Mouse (Mus musculus) limb, embryonic 13.5 days (tissue): ENCODE data around the gene Cep97. TPM values are rescaled to one million over a fixed set of nuclear protein-coding genes. Genes with fewer than 3 reads are reported as not detected.
"Not testable (repeated sequence)": the region's sequence is repeated elsewhere in the genome, so short reads cannot be mapped to it uniquely, and the experiment has no call there.

Experiments
- ATAC-seq: fragments of 200-750 bp; cut with Nextera tagmentation; 2 replicates; pipeline ENCODE4 v1.8.0; 2017; ENCODE audit warnings: low read depth, moderate number of reproducible peaks, moderate TSS enrichment; ENCODE audit not compliant: low FRiP score
- H3K27ac ChIP-seq: fragments of 300-500 bp; sonication (generic); 2 replicates; pipeline ENCODE4 v1.5.1; 2015; ENCODE audit warnings: inconsistent platforms, mild to moderate bottlenecking, moderate library complexity
- H3K27me3 ChIP-seq: fragments of 300-500 bp; sonication (generic); 2 replicates; pipeline ENCODE4 v1.6.1; 2015; ENCODE audit warnings: mild to moderate bottlenecking, inconsistent platforms
- H3K36me3 ChIP-seq: fragments of 300-500 bp; sonication (generic); 2 replicates; pipeline ENCODE4 v1.6.1; 2015; ENCODE audit warnings: inconsistent platforms, mild to moderate bottlenecking, moderate library complexity
- H3K4me1 ChIP-seq: fragments of 300-500 bp; sonication (generic); 2 replicates; pipeline ENCODE4 v1.6.1; 2015; ENCODE audit warnings: inconsistent platforms
- H3K4me2 ChIP-seq: fragments of 300-500 bp; sonication (generic); replicated peaks from 2 replicates; pipeline ENCODE4 v1.6.1; 2015; ENCODE audit warnings: inconsistent platforms, mild to moderate bottlenecking, moderate library complexity
- H3K4me3 ChIP-seq: fragments of 300-500 bp; sonication (generic); 2 replicates; pipeline ENCODE4 v1.5.1; 2015; ENCODE audit warnings: moderate library complexity, mild to moderate bottlenecking, inconsistent platforms
- H3K9ac ChIP-seq: fragments of 300-500 bp; sonication (generic); 2 replicates; pipeline ENCODE4 v1.6.1; 2015; ENCODE audit warnings: mild to moderate bottlenecking, inconsistent platforms
- H3K9me3 ChIP-seq: fragments of 300-500 bp; sonication (generic); 2 replicates; pipeline ENCODE4 v1.6.1; 2016; ENCODE audit warnings: inconsistent platforms
- WGBS: fragments of 180-500 bp; shearing (Covaris S2); methylation state at CpG from one replicate; pipeline ENCODE4 v1.1.7; 2015; 5-methylcytosine and 5-hydroxymethylcytosine counted together
- polyA plus RNA-seq: library from polyadenylated mRNA; unstranded; fragments of >200 nt; fragmentation: Nextera tagmentation; extraction: Ambion mirVana; gene quantifications from 2 replicates; pipeline ENCODE4 v1.2.1, GENCODE M21; 2015

Gene Cep97
- polyA plus RNA-seq, 1 experiment from 2014 or later, result 10.9 TPM

GRCm38 (mm10) chr16:55863832-55864231 lies 70.8 kb downstream of the Cep97 start:
- Histone ChIP-seq H3K36me3 (peaks cover 15% of the 10 kb centered on the region; the same call in 1 of the 2 replicates), H3K27me3 (no peaks in the 10 kb centered on the region), H3K4me2 (no peak overlapping the region), H3K4me3 (no peak overlapping the region), H3K9ac (no peak overlapping the region), H3K27ac (no peak overlapping the region), H3K9me3 (no peaks in the 10 kb centered on the region), H3K4me1 (no peaks in the 10 kb centered on the region)
- ATAC-seq, result no peak
- WGBS, result 63% methylated on average over 4 of the region's 4 CpGs

- H3K9ac ChIP-seq, result no peak overlapping the region
- 28% methylated on average over 7 of the region's 7 CpGs for WGBS
These were observed 71.4 kb downstream of the Cep97 start for GRCm38 (mm10) chr16:55863149-55863815.

GRCm38 (mm10) chr16:55861104-55861503 lies 73.6 kb downstream of the Cep97 start:
- Histone ChIP-seq H3K9ac (no peak overlapping the region), H3K4me1 (no peaks in the 10 kb centered on the region), H3K9me3 (no peaks in the 10 kb centered on the region), H3K4me3 (no peak overlapping the region), H3K4me2 (no peak overlapping the region), H3K27ac (no peak overlapping the region), H3K36me3 (peaks cover 12% of the 10 kb centered on the region; the same call in 1 of the 2 replicates), H3K27me3 (no peaks in the 10 kb centered on the region)
- 87% methylated on average over 3 of the region's 3 CpGs for WGBS
- no peak for ATAC-seq

More at GRCm38 (mm10) chr16:55863149-55863815, 71.4 kb downstream of the Cep97 start:
- no peaks in the 10 kb centered on the region for H3K27me3 ChIP-seq
- no peak overlapping the region for H3K4me2 ChIP-seq
- no peak overlapping the region for H3K4me3 ChIP-seq
- no peak overlapping the region for H3K27ac ChIP-seq
- ATAC-seq, result peak; percentile 59; the same call in 1 of the 2 replicates
- H3K9me3 ChIP-seq, result no peaks in the 10 kb centered on the region
- peaks cover 15% of the 10 kb centered on the region; the same call in 1 of the 2 replicates for H3K36me3 ChIP-seq
- H3K4me1 ChIP-seq, result no peaks in the 10 kb centered on the region

GRCm38 (mm10) chr16:55859421-55859820 lies 75.2 kb downstream of the Cep97 start:
- WGBS, result 93% methylated on average over 4 of the region's 4 CpGs

GRCm38 (mm10) chr16:55858465-55858864 lies 76.2 kb downstream of the Cep97 start:
- no peak overlapping the region for H3K27ac ChIP-seq
- WGBS, result 61% methylated on average over 6 of the region's 6 CpGs
- no peaks in the 10 kb centered on the region for H3K4me1 ChIP-seq
- ATAC-seq, result no peak
- H3K9me3 ChIP-seq, result no peaks in the 10 kb centered on the region
- no peak overlapping the region for H3K9ac ChIP-seq
- peaks cover 7% of the 10 kb centered on the region; the same call in 1 of the 2 replicates for H3K36me3 ChIP-seq
- no peak overlapping the region for H3K4me3 ChIP-seq
- H3K4me2 ChIP-seq, result no peak overlapping the region
- no peaks in the 10 kb centered on the region for H3K27me3 ChIP-seq

More at GRCm38 (mm10) chr16:55859421-55859820, 75.2 kb downstream of the Cep97 start:
- not testable (repeated sequence) for H3K9me3 ChIP-seq, H3K4me1 ChIP-seq, H3K4me3 ChIP-seq, H3K27ac ChIP-seq, H3K9ac ChIP-seq, ATAC-seq, H3K4me2 ChIP-seq, H3K36me3 ChIP-seq, H3K27me3 ChIP-seq

GRCm38 (mm10) chr16:55852943-55853727 lies 81.5 kb downstream of the Cep97 start:
- no peak overlapping the region for H3K27ac ChIP-seq
- no peaks in the 10 kb centered on the region for H3K36me3 ChIP-seq
- H3K9ac ChIP-seq, result no peak overlapping the region
- ATAC-seq, result peak; percentile 67; the same call in 1 of the 2 replicates
- no peak overlapping the region for H3K4me3 ChIP-seq
- no peaks in the 10 kb centered on the region for H3K9me3 ChIP-seq
- H3K4me2 ChIP-seq, result no peak overlapping the region
- H3K27me3 ChIP-seq, result no peaks in the 10 kb centered on the region
- no peaks in the 10 kb centered on the region for H3K4me1 ChIP-seq
- WGBS, result 58% methylated on average over 19 of the region's 19 CpGs

GRCm38 (mm10) chr16:55852515-55852914 lies 82.1 kb downstream of the Cep97 start:
- Histone ChIP-seq H3K36me3 (no peaks in the 10 kb centered on the region), H3K4me1 (no peaks in the 10 kb centered on the region), H3K4me2 (no peak overlapping the region), H3K27ac (no peak overlapping the region), H3K27me3 (no peaks in the 10 kb centered on the region), H3K4me3 (no peak overlapping the region), H3K9me3 (no peaks in the 10 kb centered on the region), H3K9ac (no peak overlapping the region)
- 29% methylated on average over 4 of the region's 4 CpGs for WGBS
- ATAC-seq, result no peak; the same call in 1 of the 2 replicates

- WGBS, result 77% methylated on average over 3 of the region's 3 CpGs
These were observed 84.2 kb downstream of the Cep97 start for GRCm38 (mm10) chr16:55850485-55850884.

More at GRCm38 (mm10) chr16:55850485-55850884, 84.2 kb downstream of the Cep97 start:
- H3K4me1 ChIP-seq, result no peaks in the 10 kb centered on the region
- H3K4me3 ChIP-seq, result no peak overlapping the region
- H3K9ac ChIP-seq, result no peak overlapping the region
- peaks cover 4% of the 10 kb centered on the region; the same call in 1 of the 2 replicates for H3K36me3 ChIP-seq
- no peaks in the 10 kb centered on the region for H3K27me3 ChIP-seq
- ATAC-seq, result no peak
- no peak overlapping the region for H3K27ac ChIP-seq
- H3K9me3 ChIP-seq, result no peaks in the 10 kb centered on the region
- H3K4me2 ChIP-seq, result no peak overlapping the region

Other genes starting within 250 kb of the Cep97 start
- gene Nfkbiz, start 96.0 kb downstream of the Cep97 start, polyA plus RNA-seq, result 4.1 and 4.6 TPM in 2 replicates
- 0.66 and 0.70 TPM in 2 replicates for gene Nxpe3, start 39.6 kb downstream of the Cep97 start, polyA plus RNA-seq
- gene Rpl24, start 31.4 kb upstream of the Cep97 start, polyA plus RNA-seq, result 780 and 782 TPM in 2 replicates
- gene Zbtb11, start 39.0 kb upstream of the Cep97 start, polyA plus RNA-seq, result 21.4 and 23.0 TPM in 2 replicates
- 264 and 269 TPM in 2 replicates for gene Pcnp, start 94.9 kb upstream of the Cep97 start, polyA plus RNA-seq
- 28.0 and 28.6 TPM in 2 replicates for gene Trmt10c, start 103.0 kb upstream of the Cep97 start, polyA plus RNA-seq
- gene Senp7, start 113.5 kb upstream of the Cep97 start, polyA plus RNA-seq, result 46.6 and 47.5 TPM in 2 replicates